Mouse (Mus musculus): ENCODE results near the gene 1700028K03Rik. TPM values are rescaled to one million over a fixed set of nuclear protein-coding genes. Genes with fewer than 3 reads are reported as not detected.

Gene 1700028K03Rik
- 0.13 TPM for polyA plus RNA-seq (2014; fragmentation: Illumina TruSeq; extraction: RNeasy Lipid Tissue Mini Kit (QIAGEN cat#74804); ENCODE audit: low read depth, low replicate concordance)

DNA sequence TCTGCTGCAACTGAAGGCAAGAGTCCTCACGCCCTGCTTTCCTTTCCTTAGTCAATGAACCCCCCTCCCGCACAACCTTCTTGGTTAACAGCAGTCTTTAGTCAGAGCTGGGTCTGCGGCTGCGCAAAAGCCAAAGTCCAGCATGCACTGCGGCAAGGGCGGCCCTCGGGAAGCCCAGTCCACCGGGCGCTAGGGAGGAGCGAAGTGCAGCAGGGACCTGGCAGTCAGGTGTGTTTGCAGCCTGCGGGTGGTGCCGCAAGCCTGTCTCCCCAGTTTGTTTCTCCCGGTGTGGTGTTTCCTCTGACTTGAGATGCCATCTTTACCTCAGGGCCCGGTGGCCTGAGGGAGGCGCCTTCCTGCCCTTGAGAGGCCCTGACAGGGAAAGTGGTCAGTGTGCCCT lies at the start of gene 1700028K03Rik:
Gene 1700028K03Rik (plus strand): TSS at position 129 of the 400 bp plus-strand sequence.

DNA sequence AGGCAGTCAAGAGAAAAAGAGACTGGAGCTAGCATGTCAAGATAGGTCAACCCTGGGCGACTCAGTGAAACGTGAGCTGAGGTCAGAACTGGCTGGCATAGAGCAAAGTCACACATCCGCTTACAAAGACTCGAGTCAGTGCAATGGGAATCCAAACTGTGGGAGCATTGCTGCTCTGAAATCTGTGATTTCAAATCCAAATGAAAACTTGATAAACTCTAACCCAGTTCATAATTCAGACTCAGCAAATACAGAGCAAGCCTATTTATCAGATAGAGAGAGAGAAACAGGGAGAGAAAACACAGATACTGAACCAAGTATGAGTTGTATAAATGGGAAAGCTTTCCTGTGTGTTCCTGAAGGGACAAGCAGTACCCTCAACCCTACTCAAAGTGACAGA lies 27.2 kb upstream of the 1700028K03Rik start, which contains the start of gene Gm42669:
Gene Gm42669 (plus strand): TSS at position 301 of the 400 bp plus-strand sequence.

GRCm38 (mm10) chr5:107597301-107598077 lies 63.0 kb downstream of the 1700028K03Rik start, which contains the start of the genes Rpap2 and Glmn:
Rpap2 (plus strand) TSS chr5:107597373.
Glmn (minus strand) TSS chr5:107597888.

Other genes starting within 250 kb of the 1700028K03Rik start
- 18.5 TPM for gene Tgfbr3, start 245.1 kb upstream of the 1700028K03Rik start, polyA plus RNA-seq (2014; fragmentation: Illumina TruSeq; extraction: RNeasy Lipid Tissue Mini Kit (QIAGEN cat#74804); ENCODE audit: low read depth, low replicate concordance)
- 6.4 TPM for gene Brdt, start 203.6 kb upstream of the 1700028K03Rik start, polyA plus RNA-seq (2014; fragmentation: Illumina TruSeq; extraction: RNeasy Lipid Tissue Mini Kit (QIAGEN cat#74804); ENCODE audit: low read depth, low replicate concordance)
- 20.4 TPM for gene Ephx4, start 132.0 kb upstream of the 1700028K03Rik start, polyA plus RNA-seq (2014; fragmentation: Illumina TruSeq; extraction: RNeasy Lipid Tissue Mini Kit (QIAGEN cat#74804); ENCODE audit: low read depth, low replicate concordance)
- not detected for gene Lpcat2b, start 103.2 kb upstream of the 1700028K03Rik start, polyA plus RNA-seq (2014; fragmentation: Illumina TruSeq; extraction: RNeasy Lipid Tissue Mini Kit (QIAGEN cat#74804); ENCODE audit: low read depth, low replicate concordance)
- 28.1 TPM for gene Btbd8, start 96.7 kb upstream of the 1700028K03Rik start, polyA plus RNA-seq (2014; fragmentation: Illumina TruSeq; extraction: RNeasy Lipid Tissue Mini Kit (QIAGEN cat#74804); ENCODE audit: low read depth, low replicate concordance)
- gene Gm42669, start 27.1 kb upstream of the 1700028K03Rik start, polyA plus RNA-seq (2014; fragmentation: Illumina TruSeq; extraction: RNeasy Lipid Tissue Mini Kit (QIAGEN cat#74804); ENCODE audit: low read depth, low replicate concordance): 0.47 TPM
- gene Rpap2, start 62.7 kb downstream of the 1700028K03Rik start, polyA plus RNA-seq (2014; fragmentation: Illumina TruSeq; extraction: RNeasy Lipid Tissue Mini Kit (QIAGEN cat#74804); ENCODE audit: low read depth, low replicate concordance): 22.2 TPM
- 41.2 TPM for gene Glmn, start 63.2 kb downstream of the 1700028K03Rik start, polyA plus RNA-seq (2014; fragmentation: Illumina TruSeq; extraction: RNeasy Lipid Tissue Mini Kit (QIAGEN cat#74804); ENCODE audit: low read depth, low replicate concordance)
- 5.6 TPM for gene Gfi1, start 191.3 kb downstream of the 1700028K03Rik start, polyA plus RNA-seq (2014; fragmentation: Illumina TruSeq; extraction: RNeasy Lipid Tissue Mini Kit (QIAGEN cat#74804); ENCODE audit: low read depth, low replicate concordance)

Data from sigmoid colon, adult 10 weeks (tissue).